Mouse (Mus musculus) heart, embryonic 14.5 days (tissue): ENCODE results near the gene Magi2. TPM values are rescaled to one million over a fixed set of nuclear protein-coding genes. Genes with fewer than 3 reads are reported as not detected.

ENCODE experiments used
- ATAC-seq: fragments of 200-750 bp; cut with Nextera tagmentation; 2 replicates; pipeline ENCODE4 v1.8.0; 2017; ENCODE audit warnings: low read depth, moderate TSS enrichment; ENCODE audit not compliant: insufficient number of reproducible peaks, insufficient read depth, low FRiP score
- H3K27ac ChIP-seq, 2 experiments: fragments of 200-500 bp in 1 of 2; fragments of 300-500 bp in 1 of 2; sonication (generic) in 1 of 2; replicated peaks in 1 of 2; 2 replicates each; pipeline ENCODE4 v1.5.1; 2012 to 2014; ENCODE audit warnings: low read depth in 2 of 2, low read length in 2 of 2, control low read depth in 1 of 2, mild to moderate bottlenecking in 1 of 2, mixed read lengths in 1 of 2; ENCODE audit not compliant: control insufficient read depth in 1 of 2, insufficient read depth in 1 of 2
- H3K27me3 ChIP-seq: fragments of 300-500 bp; sonication (generic); 2 replicates; pipeline ENCODE4 v1.6.1; 2014; ENCODE audit warnings: mild to moderate bottlenecking, low read length, control low read depth; ENCODE audit not compliant: control insufficient read depth, insufficient read depth
- H3K36me3 ChIP-seq: fragments of 300-500 bp; sonication (generic); 2 replicates; pipeline ENCODE4 v1.6.1; 2014; ENCODE audit warnings: mild to moderate bottlenecking, control low read depth, low read length, mixed read lengths; ENCODE audit not compliant: control insufficient read depth, insufficient read depth
- H3K4me1 ChIP-seq, 2 experiments: fragments of 200-500 bp in 1 of 2; fragments of 300-500 bp in 1 of 2; sonication (generic) in 1 of 2; 2 replicates each; pipeline ENCODE4 v1.6.1; 2012 to 2014; ENCODE audit warnings: low read length in 2 of 2, control low read depth in 1 of 2, mixed read lengths in 1 of 2; ENCODE audit not compliant: control insufficient read depth in 2 of 2, insufficient read depth in 2 of 2
- H3K4me2 ChIP-seq: fragments of 300-500 bp; sonication (generic); 2 replicates; pipeline ENCODE4 v1.6.1; 2014; ENCODE audit warnings: mild to moderate bottlenecking, low read length
- H3K4me3 ChIP-seq, 2 experiments: fragments of 200-500 bp in 1 of 2; fragments of 300-500 bp in 1 of 2; sonication (generic) in 1 of 2; 2 replicates each; pipeline ENCODE4 v1.5.1; 2012 to 2014; ENCODE audit warnings: low read length in 2 of 2, mild to moderate bottlenecking in 2 of 2, control low read depth in 1 of 2, low read depth in 1 of 2, moderate library complexity in 1 of 2; ENCODE audit not compliant: control insufficient read depth in 1 of 2, insufficient read depth in 1 of 2
- H3K9ac ChIP-seq: fragments of 300-500 bp; sonication (generic); 2 replicates; pipeline ENCODE4 v1.6.1; 2014; ENCODE audit warnings: mild to moderate bottlenecking, low read length
- H3K9me3 ChIP-seq: fragments of 300-500 bp; sonication (generic); 2 replicates; pipeline ENCODE4 v1.6.1; 2016; ENCODE audit warnings: low read length, control low read depth; ENCODE audit not compliant: control insufficient read depth
- WGBS: fragments of 180-500 bp; shearing (Covaris S2); extraction: QIAGEN DNeasy Blood & Tissue Kit; methylation state at CpG from one replicate; pipeline ENCODE4 v1.1.7; 2014; 5-methylcytosine and 5-hydroxymethylcytosine counted together
- polyA plus RNA-seq: library from polyadenylated mRNA; unstranded; fragments of >200 nt; fragmentation: Nextera tagmentation; extraction: Ambion mirVana; gene quantifications from 2 replicates; pipeline ENCODE4 v1.2.1, GENCODE M21; 2014

The Magi2 gene
- polyA plus RNA-seq, 1 experiment from 2014 or later: 3.4 TPM

DNA sequence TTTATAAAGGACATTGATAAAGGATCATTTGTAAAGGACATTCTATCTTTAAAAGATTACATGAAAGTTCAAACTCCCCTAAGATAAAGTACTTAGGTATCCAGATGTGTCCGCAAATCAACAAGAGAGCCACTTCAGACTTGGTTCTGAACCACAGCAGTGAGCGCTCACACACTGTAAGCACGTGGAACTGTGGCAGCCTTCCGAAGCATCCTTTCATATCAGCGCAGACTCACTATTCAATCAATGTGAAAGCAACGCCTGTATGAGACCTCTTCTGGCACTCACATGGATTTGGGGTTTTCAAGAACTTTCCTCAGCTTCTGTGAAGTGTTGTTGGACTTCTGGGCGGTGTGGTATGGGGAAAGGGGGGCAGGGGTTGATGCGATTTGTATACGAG is 970.6 kb downstream of the Magi2 start:
- no peak overlapping the region for H3K9ac ChIP-seq
- H3K4me2 ChIP-seq: no peak overlapping the region
- no peaks in the 10 kb centered on the region for H3K36me3 ChIP-seq
- H3K27ac ChIP-seq: no peak overlapping the region
- no peak overlapping the region for H3K4me3 ChIP-seq
- H3K9me3 ChIP-seq: no peaks in the 10 kb centered on the region
- WGBS: 65% methylated on average over 9 of the region's 9 CpGs
- H3K27me3 ChIP-seq: no peaks in the 10 kb centered on the region
- ATAC-seq: no peak
- H3K4me1 ChIP-seq: no peaks in the 10 kb centered on the region

DNA sequence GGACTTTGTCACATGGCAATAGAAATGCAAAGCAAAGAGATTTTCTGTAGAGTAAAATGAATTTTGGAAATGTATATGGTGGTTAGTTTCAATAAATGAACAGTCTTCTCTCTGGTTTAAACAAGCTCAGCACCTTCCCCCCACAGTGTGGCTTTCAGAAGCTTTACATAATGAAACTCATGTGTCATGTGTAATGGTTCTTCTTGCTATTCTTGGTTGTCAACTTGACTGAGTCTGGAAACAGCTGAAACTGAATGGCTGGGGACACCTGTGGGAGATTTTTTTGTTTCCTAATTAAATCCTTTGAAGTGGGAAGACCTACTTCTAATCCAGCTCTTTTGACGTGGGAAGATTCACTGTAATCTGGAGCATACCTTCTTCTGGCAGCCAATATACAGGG is 974.5 kb downstream of the Magi2 start:
- H3K4me2 ChIP-seq: no peak overlapping the region
- no peak for ATAC-seq
- H3K4me1 ChIP-seq: no peaks in the 10 kb centered on the region
- H3K27ac ChIP-seq: no peak overlapping the region
- no peak overlapping the region for H3K9ac ChIP-seq
- H3K27me3 ChIP-seq: no peaks in the 10 kb centered on the region
- H3K36me3 ChIP-seq: no peaks in the 10 kb centered on the region
- WGBS: 76% methylated on average over 1 of the region's 1 CpGs
- H3K9me3 ChIP-seq: no peaks in the 10 kb centered on the region
- no peak overlapping the region for H3K4me3 ChIP-seq

DNA sequence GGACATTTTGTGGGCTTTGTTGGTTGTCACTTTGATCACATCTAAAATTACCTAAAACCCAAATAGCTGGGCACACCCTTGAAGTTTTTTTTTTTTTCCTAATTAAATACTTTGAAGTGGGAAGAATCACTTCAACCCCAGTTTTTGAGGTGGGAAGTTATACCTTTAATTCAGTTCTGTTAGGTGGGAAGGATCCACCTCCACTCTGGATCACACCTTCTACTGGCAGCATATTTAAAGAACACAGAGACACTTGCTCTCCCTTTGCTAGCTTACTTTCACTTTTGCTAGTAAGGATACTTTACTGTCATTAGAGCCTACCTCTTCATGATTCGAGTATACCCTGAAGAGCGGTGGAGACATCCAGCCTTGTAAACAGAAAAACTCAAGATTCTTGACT is 981.3 kb downstream of the Magi2 start:
- no peak overlapping the region for H3K4me2 ChIP-seq
- H3K9me3 ChIP-seq: no peaks in the 10 kb centered on the region
- no peak overlapping the region for H3K9ac ChIP-seq
- ATAC-seq: no peak
- H3K36me3 ChIP-seq: no peaks in the 10 kb centered on the region
- H3K4me1 ChIP-seq: no peaks in the 10 kb centered on the region
- WGBS: 85% methylated on average over 2 of the region's 2 CpGs
- no peaks in the 10 kb centered on the region for H3K27me3 ChIP-seq
- H3K27ac ChIP-seq: no peak overlapping the region
- no peak overlapping the region for H3K4me3 ChIP-seq

DNA sequence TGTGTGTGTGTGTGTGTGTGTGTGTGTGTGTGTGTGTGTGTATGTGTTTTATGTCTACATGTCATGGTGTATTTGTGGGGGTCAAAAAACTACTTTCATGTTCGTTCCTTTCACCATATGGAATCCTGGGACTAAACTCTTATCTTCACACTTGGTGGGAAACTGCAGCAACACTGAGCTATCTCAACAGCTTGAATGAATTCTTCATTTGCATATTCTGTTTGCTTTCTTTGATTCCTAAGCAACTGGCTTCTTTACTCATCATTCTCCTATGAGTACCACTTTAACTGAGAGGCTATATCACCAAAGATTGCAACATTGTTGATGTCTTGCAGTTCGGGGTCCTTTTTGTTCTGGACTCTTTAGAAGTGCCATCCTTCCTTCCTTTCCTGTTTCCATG is 986.5 kb downstream of the Magi2 start:
- ATAC-seq: no peak
- WGBS: 32% methylated on average over 2 of the region's 2 CpGs

DNA sequence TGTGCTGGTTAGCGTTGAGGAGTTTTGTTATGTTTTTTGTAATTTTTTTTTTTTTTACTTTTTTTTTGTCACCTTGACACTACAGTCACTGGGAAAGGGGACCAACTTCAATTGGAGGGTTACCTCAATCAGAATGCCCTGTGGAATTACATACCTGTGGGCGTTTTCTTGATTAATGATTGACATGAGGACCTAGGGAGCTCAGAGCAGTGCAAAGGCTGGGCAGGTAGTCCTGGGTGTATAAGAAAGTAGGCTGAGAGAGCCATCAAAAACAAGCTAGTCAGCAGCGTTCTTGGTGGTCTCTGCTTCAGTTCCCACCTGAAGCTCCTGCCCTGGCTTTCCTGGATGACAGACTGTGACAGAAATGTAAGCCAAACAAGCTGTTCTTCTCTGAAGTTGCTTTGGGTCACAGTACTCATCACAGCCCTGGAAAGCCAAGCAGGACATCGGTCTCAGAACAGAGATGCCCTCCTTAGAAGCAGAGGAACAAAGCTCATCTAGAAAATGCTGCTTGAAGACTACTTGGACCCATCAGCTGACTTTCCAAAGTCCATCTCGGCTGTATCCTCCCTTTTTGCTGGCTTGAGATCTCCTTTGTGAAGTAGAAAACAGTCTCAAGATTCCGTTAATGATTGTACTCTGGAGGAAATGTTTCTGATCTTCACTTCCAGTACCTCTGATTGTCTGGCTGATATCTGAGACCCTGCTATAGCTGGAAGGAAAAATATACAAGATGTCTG is 999.8 kb downstream of the Magi2 start:
- Histone ChIP-seq H3K27me3 (no peaks in the 10 kb centered on the region), H3K9me3 (no peaks in the 10 kb centered on the region), H3K27ac (no peak overlapping the region), H3K4me3 (no peak overlapping the region), H3K4me1 (no peaks in the 10 kb centered on the region), H3K9ac (no peak overlapping the region), H3K4me2 (no peak overlapping the region), H3K36me3 (no peaks in the 10 kb centered on the region)
- WGBS: 72% methylated on average over 6 of the region's 6 CpGs
- no peak for ATAC-seq

More for the DNA sequence above, 986.5 kb downstream of the Magi2 start:
- Histone ChIP-seq H3K9me3 (no peaks in the 10 kb centered on the region), H3K4me2 (no peak overlapping the region), H3K27me3 (no peaks in the 10 kb centered on the region), H3K36me3 (no peaks in the 10 kb centered on the region), H3K4me3 (no peak overlapping the region), H3K9ac (no peak overlapping the region), H3K4me1 (no peaks in the 10 kb centered on the region), H3K27ac (no peak overlapping the region)

DNA sequence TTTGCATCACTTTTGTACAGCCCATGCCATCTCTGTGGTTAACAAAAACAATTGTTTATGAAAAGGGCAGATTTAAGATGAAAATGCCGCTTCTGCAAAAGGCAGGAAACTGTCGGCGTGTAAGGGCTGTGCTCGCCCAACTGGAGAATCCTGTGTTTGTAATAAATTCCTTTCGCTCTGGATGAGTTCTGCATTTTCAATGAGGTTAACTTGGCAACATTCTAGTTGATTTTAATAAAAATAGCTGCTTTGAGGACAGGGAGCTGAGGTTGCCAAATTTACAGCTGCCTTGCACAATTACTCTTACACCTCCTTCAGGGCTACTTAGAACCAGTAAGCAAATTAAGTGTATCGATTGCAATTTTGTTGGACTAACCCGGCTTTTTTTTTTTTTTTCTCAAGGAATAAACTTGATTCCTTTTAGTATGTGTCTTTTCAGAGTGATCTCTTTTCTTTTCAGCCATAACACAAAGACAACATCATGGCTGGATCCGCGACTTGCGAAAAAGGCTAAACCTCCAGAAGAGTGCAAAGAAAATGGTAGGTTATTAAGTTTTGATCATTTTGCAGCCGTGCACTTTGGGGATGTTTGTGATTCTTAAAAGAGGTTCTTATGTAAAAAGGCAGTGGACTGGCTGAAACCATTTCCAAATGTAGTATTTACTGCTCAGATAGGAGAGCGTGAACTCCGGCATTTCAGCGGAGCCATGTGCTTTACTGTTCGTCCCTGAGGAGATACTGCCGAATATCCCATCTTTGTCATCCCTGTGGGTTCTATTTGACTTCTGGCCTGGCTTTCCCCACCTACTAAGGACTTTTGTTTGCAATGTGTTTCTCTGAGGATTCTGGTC is 1001.3 kb downstream of the Magi2 start:
- no peak for ATAC-seq
- WGBS: 80% methylated on average over 16 of the region's 16 CpGs
- H3K9me3 ChIP-seq: no peaks in the 10 kb centered on the region
- no peaks in the 10 kb centered on the region for H3K27me3 ChIP-seq
- H3K4me2 ChIP-seq: no peak overlapping the region
- no peak overlapping the region for H3K9ac ChIP-seq
- no peaks in the 10 kb centered on the region for H3K36me3 ChIP-seq
- H3K4me1 ChIP-seq: no peaks in the 10 kb centered on the region
- no peak overlapping the region for H3K27ac ChIP-seq
- H3K4me3 ChIP-seq: no peak overlapping the region

DNA sequence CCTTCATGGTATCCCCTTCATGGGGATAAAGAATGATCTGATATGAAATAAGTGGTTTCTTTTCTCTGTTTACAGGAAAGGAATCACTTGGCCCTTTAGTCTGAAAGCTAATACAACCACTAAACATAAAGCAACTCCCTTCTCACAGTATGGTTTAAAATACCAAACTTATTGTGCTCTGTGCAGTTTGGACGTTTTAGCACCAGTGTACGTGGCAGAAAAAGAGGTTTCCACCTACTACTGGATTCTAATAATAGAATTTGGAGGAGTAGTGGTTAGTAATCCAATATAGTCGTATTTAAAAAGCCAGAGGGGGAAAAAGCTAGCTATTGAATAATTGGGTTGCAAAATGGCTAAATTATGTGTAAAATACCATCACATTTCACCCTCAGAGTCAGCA is 1005.1 kb downstream of the Magi2 start:
- no peak overlapping the region for H3K4me2 ChIP-seq
- H3K9me3 ChIP-seq: no peaks in the 10 kb centered on the region
- WGBS: 54% methylated on average over 3 of the region's 3 CpGs
- H3K27ac ChIP-seq: no peak overlapping the region
- no peak overlapping the region for H3K4me3 ChIP-seq
- H3K4me1 ChIP-seq: no peaks in the 10 kb centered on the region
- H3K36me3 ChIP-seq: no peaks in the 10 kb centered on the region
- H3K27me3 ChIP-seq: no peaks in the 10 kb centered on the region
- H3K9ac ChIP-seq: no peak overlapping the region
- no peak for ATAC-seq
